Mouse (Mus musculus): ENCODE results near the gene Cldn16.

DNA sequence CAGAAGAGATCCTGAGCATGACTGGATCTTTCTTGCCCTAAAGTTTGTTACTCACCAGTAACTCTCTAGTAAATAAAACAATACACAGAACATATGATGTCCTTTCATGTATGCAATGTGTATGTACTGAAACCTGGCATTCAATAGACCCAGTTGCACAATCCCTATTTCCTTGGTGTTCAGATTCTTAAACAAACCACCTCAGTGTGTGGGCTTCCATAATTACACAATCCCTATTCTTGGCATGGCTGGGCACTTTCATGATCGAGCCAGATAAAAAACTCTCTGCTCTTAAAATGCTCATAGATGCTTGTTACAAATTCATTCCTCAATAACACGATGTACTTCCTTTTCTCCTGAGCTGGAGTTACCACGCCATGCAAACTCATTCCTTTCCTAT lies 21.8 kb upstream of the Cldn16 start:
- TF ChIP-seq HCFC1 (IDR thresholded peaks at IDR 0.05; ENCODE audit: low read depth, low read length): no peak
- TF ChIP-seq POLR2A (IDR thresholded peaks at IDR 0.05; ENCODE audit: control insufficient read depth in 1 of 2, insufficient read depth in 1 of 2, low read depth in 1 of 2, low read length in 2 of 2, poor library complexity in 1 of 2): no peak
- TF ChIP-seq GATA1 (IDR thresholded peaks at IDR 0.05; ENCODE audit: low read depth, low read length): no peak
- TF ChIP-seq EP300 (IDR thresholded peaks at IDR 0.05; ENCODE audit: low read depth in 1 of 2, low read length in 2 of 2): no peak
- no peak for TF ChIP-seq MYC (IDR thresholded peaks at IDR 0.05; ENCODE audit: low read depth, low read length)
- TF ChIP-seq ZC3H11A (IDR thresholded peaks at IDR 0.05; ENCODE audit: low read depth, low read length): no peak
- no peak for TF ChIP-seq MAFK (IDR thresholded peaks at IDR 0.05; ENCODE audit: borderline replicate concordance, low read depth, low read length)
